Mouse (Mus musculus) erythroblast, embryonic 14.5 days (primary cell): ENCODE data around the gene Tomm22. TPM values are rescaled to one million over a fixed set of nuclear protein-coding genes. Genes with fewer than 3 reads are reported as not detected.
A peak's percentile ranks its signal among the peaks of the same experiment; 100 is the strongest.

Source experiments
- H3K27me3 ChIP-seq: 2 replicates; pipeline ENCODE4 v1.6.1; 2012; ENCODE audit warnings: inconsistent platforms; ENCODE audit not compliant: control insufficient read depth
- H3K36me3 ChIP-seq: 2 replicates; pipeline ENCODE4 v1.6.1; 2012; ENCODE audit warnings: mild to moderate bottlenecking, inconsistent platforms; ENCODE audit not compliant: control insufficient read depth
- H3K4me1 ChIP-seq: 2 replicates; pipeline ENCODE4 v1.6.1; 2012; ENCODE audit warnings: inconsistent platforms; ENCODE audit not compliant: control insufficient read depth
- H3K4me3 ChIP-seq: replicated peaks from 2 replicates; pipeline ENCODE3; 2012; ENCODE audit warnings: moderate library complexity, mild to moderate bottlenecking, inconsistent platforms
- H3K9me3 ChIP-seq: 2 replicates; pipeline ENCODE4 v1.6.1; 2012; ENCODE audit warnings: low read length, inconsistent platforms, mixed read lengths; ENCODE audit not compliant: control insufficient read depth
- GATA1 ChIP-seq: IDR thresholded peaks from 2 replicates; pipeline ENCODE4 v1.6.1; 2012; ENCODE audit warnings: low read length, inconsistent platforms, mixed read lengths
- TAL1 ChIP-seq: IDR thresholded peaks from 3 replicates; pipeline ENCODE4 v1.6.1; 2012; ENCODE audit warnings: low read length, inconsistent platforms, mixed read lengths
- polyA plus RNA-seq: library from polyadenylated mRNA; stranded (reverse); fragments of >175 nt; gene quantifications from 2 replicates; pipeline ENCODE4 v1.2.3, GENCODE M21; 2012

Tomm22 gene
- polyA plus RNA-seq, 1 experiment: 13.5 TPM

DNA sequence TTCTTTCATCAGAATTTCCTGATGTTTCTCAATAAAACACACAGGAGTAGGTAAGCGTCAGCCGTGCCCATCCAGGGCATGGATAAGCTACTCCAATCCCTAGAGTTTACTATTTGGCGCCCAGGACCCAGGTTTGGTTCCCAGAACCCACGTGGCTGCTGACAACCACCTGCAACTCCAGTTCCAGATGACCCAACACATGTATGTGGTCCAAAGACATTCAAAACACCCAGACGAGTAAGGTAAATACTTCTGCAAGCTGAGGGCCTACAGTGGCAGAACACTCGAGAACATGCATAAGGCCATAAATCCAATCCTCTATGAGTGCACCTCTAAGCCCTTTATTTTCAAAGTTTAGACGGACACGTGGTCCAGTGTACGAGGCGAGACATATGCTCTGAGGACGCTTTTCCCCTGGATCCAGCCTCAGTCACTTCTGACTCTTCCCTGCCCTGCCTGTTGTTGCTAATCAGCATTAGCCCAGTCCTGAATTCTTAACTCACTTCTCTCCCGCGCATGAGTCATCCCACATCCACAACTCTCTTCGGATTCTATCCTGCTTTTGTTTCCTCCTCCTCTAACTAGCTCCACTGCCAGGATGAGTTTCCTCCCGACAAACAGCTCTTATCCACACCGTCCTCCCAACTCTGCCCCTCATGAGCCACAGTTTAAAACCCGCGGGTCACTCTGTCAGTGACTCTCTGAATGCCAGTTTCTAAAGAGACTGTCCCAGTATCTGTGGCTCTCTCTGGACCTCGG, 13.2 kb downstream of the Tomm22 start:
- H3K4me3 ChIP-seq: peak overlapping the region; percentile 89

DNA sequence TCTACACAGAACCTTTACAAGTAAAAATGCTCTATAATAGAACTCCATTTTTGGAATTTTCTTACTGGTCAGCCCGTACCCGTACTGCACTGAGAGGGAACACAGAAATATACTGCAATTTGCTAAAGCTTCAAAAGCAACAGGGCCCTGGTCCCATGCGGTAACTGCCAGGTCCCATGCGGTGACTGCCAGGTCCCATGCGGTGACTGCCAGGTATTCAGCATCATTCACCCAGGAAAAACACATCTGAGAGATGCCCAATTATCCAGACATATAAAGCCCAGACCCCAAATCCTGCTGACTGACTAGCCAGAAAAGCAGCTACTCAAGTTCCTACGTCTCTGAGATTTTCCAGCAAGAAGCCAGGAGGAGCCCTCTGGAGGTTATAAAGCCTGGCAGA, 14.0 kb downstream of the Tomm22 start:
- no peaks in the 10 kb centered on the region for H3K9me3 ChIP-seq
- peaks cover 84% of the 10 kb centered on the region for H3K4me1 ChIP-seq
- H3K4me3 ChIP-seq: peak overlapping the region; percentile 89
- H3K27me3 ChIP-seq: no peaks in the 10 kb centered on the region
- H3K36me3 ChIP-seq: peaks cover 56% of the 10 kb centered on the region
- no peak for TF ChIP-seq GATA1
- no peak for TF ChIP-seq TAL1

More for the DNA sequence above, 13.2 kb downstream of the Tomm22 start:
- Histone ChIP-seq H3K36me3 (peaks cover 61% of the 10 kb centered on the region), H3K9me3 (no peaks in the 10 kb centered on the region), H3K27me3 (no peaks in the 10 kb centered on the region), H3K4me1 (peaks cover 81% of the 10 kb centered on the region)
- no peak for TF ChIP-seq GATA1

GRCm38 (mm10) chr15:79685141-79685641, 14.5 kb downstream of the Tomm22 start:
- Histone ChIP-seq H3K27me3 (no peaks in the 10 kb centered on the region), H3K36me3 (peaks cover 52% of the 10 kb centered on the region), H3K4me3 (peak overlapping the region; percentile 89), H3K9me3 (no peaks in the 10 kb centered on the region), H3K4me1 (peaks cover 88% of the 10 kb centered on the region)
- TF ChIP-seq GATA1 (no peak), TAL1 (no peak)

GRCm38 (mm10) chr15:79686046-79686869, 15.6 kb downstream of the Tomm22 start:
- Histone ChIP-seq H3K4me3 (peak overlapping the region; percentile 89), H3K36me3 (peaks cover 41% of the 10 kb centered on the region), H3K4me1 (peaks cover 80% of the 10 kb centered on the region), H3K9me3 (no peaks in the 10 kb centered on the region), H3K27me3 (no peaks in the 10 kb centered on the region)
- TF ChIP-seq TAL1 (peak; percentile 51; the same call in 2 of the 3 replicates), GATA1 (peak; percentile 41; the same call in 1 of the 2 replicates)

GRCm38 (mm10) chr15:79687175-79687574, 16.5 kb downstream of the Tomm22 start:
- peak overlapping the region; percentile 89 for H3K4me3 ChIP-seq
- no peaks in the 10 kb centered on the region for H3K9me3 ChIP-seq
- H3K36me3 ChIP-seq: peaks cover 35% of the 10 kb centered on the region
- peaks cover 79% of the 10 kb centered on the region for H3K4me1 ChIP-seq
- TF ChIP-seq GATA1 (no peak), TAL1 (no peak)
- no peaks in the 10 kb centered on the region for H3K27me3 ChIP-seq

GRCm38 (mm10) chr15:79687646-79688267, 17.1 kb downstream of the Tomm22 start, which contains the start of gene Josd1:
Gene Josd1, minus strand, starts transcription at chr15:79687919.
- Histone ChIP-seq H3K4me3 (peak within 1 kb of the TSS; percentile 89), H3K27me3 (no peaks in the 10 kb centered on the region), H3K36me3 (peaks cover 31% of the 10 kb centered on the region), H3K4me1 (peaks cover 79% of the 10 kb centered on the region), H3K9me3 (no peaks in the 10 kb centered on the region)
- TF ChIP-seq GATA1 (no peak), TAL1 (no peak)

- Histone ChIP-seq H3K4me3 (peak overlapping the region; percentile 89), H3K9me3 (no peaks in the 10 kb centered on the region), H3K27me3 (no peaks in the 10 kb centered on the region), H3K36me3 (peaks cover 33% of the 10 kb centered on the region), H3K4me1 (peaks cover 79% of the 10 kb centered on the region)
- TF ChIP-seq GATA1 (no peak), TAL1 (no peak)
Measured at GRCm38 (mm10) chr15:79688268-79688956, 17.8 kb downstream of the Tomm22 start.

DNA sequence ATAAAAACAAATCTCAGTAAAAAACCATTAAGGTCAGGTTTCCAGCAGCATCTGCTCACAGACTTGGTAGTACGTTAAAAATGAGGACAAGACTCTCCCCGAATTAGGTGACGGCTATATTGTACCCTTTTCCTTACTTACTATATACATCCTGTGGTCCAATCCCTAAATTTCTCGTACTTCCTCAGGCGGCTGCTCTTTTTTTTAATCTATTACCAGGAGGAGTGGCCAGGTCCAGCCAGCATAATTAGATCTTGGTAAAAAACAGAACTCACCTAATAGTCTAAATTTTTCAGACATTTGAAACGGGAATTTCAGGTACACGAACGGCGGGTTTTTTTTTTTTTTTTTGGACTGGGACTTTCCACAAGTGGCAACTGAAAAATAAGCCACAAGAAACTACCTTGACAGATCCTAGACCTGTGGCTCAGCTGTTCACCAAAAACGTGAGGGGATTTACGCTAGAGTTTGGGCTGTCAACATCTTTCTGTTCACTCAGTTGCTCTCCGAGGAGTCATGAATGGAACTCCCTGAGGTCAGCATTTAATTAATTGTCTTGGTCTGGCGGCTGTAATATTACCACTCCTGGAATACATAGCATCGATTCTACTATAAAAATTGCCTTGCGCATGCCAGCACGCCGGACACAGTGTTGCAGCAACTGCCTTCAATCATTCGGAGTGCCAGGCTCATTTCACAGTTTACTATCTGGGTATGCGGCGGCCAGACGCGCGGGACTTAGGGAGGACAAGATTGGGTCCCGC, 19.2 kb downstream of the Tomm22 start:
- Histone ChIP-seq H3K27me3 (no peaks in the 10 kb centered on the region), H3K9me3 (no peaks in the 10 kb centered on the region), H3K36me3 (peaks cover 33% of the 10 kb centered on the region), H3K4me3 (peak overlapping the region; percentile 89), H3K4me1 (peaks cover 79% of the 10 kb centered on the region)
- TF ChIP-seq GATA1: peak; percentile 24; the same call in 1 of the 2 replicates
- no peak for TF ChIP-seq TAL1
